Mouse (Mus musculus) liver, embryonic 14.5 days (tissue): ENCODE results near the gene Slc11a2. TPM values are rescaled to one million over a fixed set of nuclear protein-coding genes. Genes with fewer than 3 reads are reported as not detected.
A peak's percentile ranks its signal among the peaks of the same experiment; 100 is the strongest.

Experiments
- ATAC-seq: fragments of 200-750 bp; cut with Nextera tagmentation; 2 replicates; pipeline ENCODE4 v1.8.0; 2017; ENCODE audit warnings: moderate number of reproducible peaks, mild to moderate bottlenecking, moderate library complexity; ENCODE audit not compliant: insufficient read depth
- DNase-seq, 3 experiments: peaks; one replicate each; pipeline ENCODE4 v3.0.0-alpha.2; 2012 to 2013; ENCODE audit warnings: low read depth in 3 of 3, low spot score in 3 of 3
- H3K27ac ChIP-seq: fragments of 300-500 bp; sonication (generic); 2 replicates; pipeline ENCODE4 v1.5.1; 2014; ENCODE audit warnings: moderate library complexity, mild to moderate bottlenecking, control low read depth, inconsistent platforms
- H3K27me3 ChIP-seq: fragments of 300-500 bp; sonication (generic); 2 replicates; pipeline ENCODE4 v1.6.1; 2014; ENCODE audit warnings: mild to moderate bottlenecking, low read length, moderate library complexity; ENCODE audit not compliant: control insufficient read depth, insufficient read depth
- H3K36me3 ChIP-seq: fragments of 300-500 bp; sonication (generic); replicated peaks from 2 replicates; pipeline ENCODE4 v1.6.1; 2014; ENCODE audit warnings: low read depth; ENCODE audit not compliant: control insufficient read depth, insufficient read depth
- H3K4me1 ChIP-seq, 2 experiments: fragments of 200-500 bp in 1 of 2; fragments of 300-500 bp in 1 of 2; sonication (generic) in 1 of 2; replicated peaks; 2 replicates each; pipeline ENCODE4 v1.6.1; 2012 to 2014; ENCODE audit warnings: antibody characterized with exemption in 1 of 2, inconsistent platforms in 1 of 2, low read length in 1 of 2; ENCODE audit not compliant: control insufficient read depth in 2 of 2, insufficient read depth in 2 of 2
- H3K4me2 ChIP-seq: fragments of 300-500 bp; sonication (generic); 2 replicates; pipeline ENCODE4 v1.6.1; 2014; ENCODE audit warnings: low read depth, mild to moderate bottlenecking, control low read depth, moderate library complexity
- H3K4me3 ChIP-seq, 2 experiments: fragments of 200-500 bp in 1 of 2; fragments of 300-500 bp in 1 of 2; sonication (generic) in 1 of 2; 2 replicates each; pipeline ENCODE4 v1.5.1; 2012 to 2014; ENCODE audit warnings: low read depth in 2 of 2, low read length in 2 of 2, mild to moderate bottlenecking in 2 of 2, control low read depth in 1 of 2, inconsistent platforms in 1 of 2, moderate library complexity in 1 of 2; ENCODE audit not compliant: insufficient read depth in 1 of 2
- H3K9ac ChIP-seq: fragments of 300-500 bp; sonication (generic); replicated peaks from 2 replicates; pipeline ENCODE4 v1.6.1; 2014; ENCODE audit warnings: mild to moderate bottlenecking, control low read depth, moderate library complexity
- H3K9me3 ChIP-seq: fragments of 300-500 bp; sonication (generic); 2 replicates; pipeline ENCODE4 v1.6.1; 2016; ENCODE audit warnings: low read length, mixed read lengths; ENCODE audit not compliant: control insufficient read depth
- CTCF ChIP-seq: IDR thresholded peaks from 2 replicates; pipeline ENCODE4 v1.5.1; 2016; ENCODE audit warnings: antibody characterized with exemption, low read depth, control low read depth
- EP300 ChIP-seq: IDR thresholded peaks from 2 replicates; pipeline ENCODE4 v1.6.1; 2016; ENCODE audit warnings: antibody characterized with exemption, low read depth
- WGBS: fragments of 180-500 bp; shearing (Covaris S2); extraction: QIAGEN DNeasy Blood & Tissue Kit; methylation state at CpG from one replicate; pipeline ENCODE4 v1.1.7; 2014; ENCODE audit not compliant: insufficient replicate concordance; 5-methylcytosine and 5-hydroxymethylcytosine counted together
- polyA plus RNA-seq, 2 experiments: library from polyadenylated mRNA; depleted of rRNA in 1 of 2; stranded (reverse) in 1 of 2; unstranded in 1 of 2; fragments of >200 nt; fragmentation: Nextera tagmentation in 1 of 2; extraction: Ambion mirVana in 1 of 2; gene quantifications; 2 replicates each; pipeline versions ENCODE4 v1.2.1 to v1.2.3; 2012 to 2014

Slc11a2 gene
- polyA plus RNA-seq, 2 experiments, result 37.7 to 38.4 TPM

GRCm38 (mm10) chr15:100468295-100469188 is 43.7 kb upstream of the Slc11a2 start, which contains the start of gene Letmd1:
Letmd1 (plus strand) TSS chr15:100469023.
- peak within 1 kb of the TSS; percentile 78 for H3K4me2 ChIP-seq
- H3K27me3 ChIP-seq, result no peaks in the 10 kb centered on the region
- TF ChIP-seq EP300 (no peak), CTCF (peak; percentile 74)
- 1% methylated on average over 80 of the region's 84 CpGs for WGBS
- ATAC-seq (peak; percentile 87), DNase-seq (peak; percentile 49 to 59 (median 56))
- no peak within 1 kb of the TSS for H3K27ac ChIP-seq
- peaks cover 5 to 15% of the 10 kb centered on the region in 2 experiments for H3K4me1 ChIP-seq
- H3K9me3 ChIP-seq, result no peaks in the 10 kb centered on the region
- H3K9ac ChIP-seq, result peak within 1 kb of the TSS; percentile 71
- peak within 1 kb of the TSS; percentile 66 to 84 for H3K4me3 ChIP-seq
- H3K36me3 ChIP-seq, result no peaks in the 10 kb centered on the region

DNA sequence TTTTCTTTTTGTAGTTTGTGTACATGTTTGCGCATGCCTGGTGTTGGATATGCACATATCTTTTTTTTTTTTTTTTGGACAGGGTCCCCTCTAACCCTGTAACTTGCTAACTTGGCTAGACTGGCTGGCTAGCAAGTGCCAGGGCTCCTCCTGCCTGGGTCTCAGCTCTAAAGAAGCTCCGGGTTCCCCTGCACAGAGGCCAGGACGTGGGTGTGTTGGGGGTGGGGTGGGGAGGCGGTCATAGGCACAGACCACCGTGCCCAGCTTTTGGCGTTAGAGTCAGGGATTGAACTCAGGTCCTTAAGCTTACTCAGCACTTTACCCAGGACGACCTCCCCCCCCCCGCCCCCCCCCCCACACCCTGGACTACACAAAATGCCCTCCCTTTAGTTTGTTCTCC is 42.9 kb upstream of the Slc11a2 start:
- WGBS, result 34% methylated on average over 7 of the region's 8 CpGs
- peak overlapping the region; percentile 78; the same call in 1 of the 2 replicates for H3K4me2 ChIP-seq
- peaks cover 5 to 15% of the 10 kb centered on the region in 2 experiments for H3K4me1 ChIP-seq
- no peak for ATAC-seq
- H3K27me3 ChIP-seq, result no peaks in the 10 kb centered on the region
- no peak overlapping the region for H3K27ac ChIP-seq
- no peak for DNase-seq
- H3K9ac ChIP-seq, result no peak overlapping the region
- no peaks in the 10 kb centered on the region for H3K36me3 ChIP-seq
- no peaks in the 10 kb centered on the region for H3K9me3 ChIP-seq
- TF ChIP-seq CTCF (no peak), EP300 (no peak)
- H3K4me3 ChIP-seq, result peak overlapping the region; percentile 66 to 84; a peak in 2 of 4 replicates

- Histone ChIP-seq H3K4me3 (no peak overlapping the region), H3K9ac (no peak overlapping the region), H3K36me3 (no peaks in the 10 kb centered on the region), H3K4me1 (peaks cover 9 to 27% of the 10 kb centered on the region in 2 experiments), H3K9me3 (no peaks in the 10 kb centered on the region), H3K27me3 (no peaks in the 10 kb centered on the region), H3K4me2 (no peak overlapping the region), H3K27ac (no peak overlapping the region)
- DNase-seq (no peak), ATAC-seq (no peak)
- peak; percentile 28; the same call in 1 of the 2 replicates for TF ChIP-seq CTCF
- no peak for TF ChIP-seq EP300
- 56% methylated on average over 2 of the region's 2 CpGs for WGBS
Observed at GRCm38 (mm10) chr15:100465432-100465831, 40.6 kb upstream of the Slc11a2 start.

- Histone ChIP-seq H3K27ac (no peak overlapping the region), H3K36me3 (no peaks in the 10 kb centered on the region), H3K27me3 (no peaks in the 10 kb centered on the region), H3K4me1 (peaks cover 4 to 19% of the 10 kb centered on the region in 2 experiments; a peak in 3 of 4 replicates), H3K4me3 (no peak overlapping the region), H3K9ac (no peak overlapping the region), H3K4me2 (no peak overlapping the region), H3K9me3 (no peaks in the 10 kb centered on the region)
- DNase-seq, result peak; percentile 30 to 42 (median 41)
- WGBS, result 15% methylated on average over 6 of the region's 6 CpGs
- ATAC-seq, result no peak
- TF ChIP-seq CTCF (peak; percentile 79), EP300 (no peak)
Observed at GRCm38 (mm10) chr15:100463712-100464111, 38.8 kb upstream of the Slc11a2 start.

GRCm38 (mm10) chr15:100462086-100462485 is 37.2 kb upstream of the Slc11a2 start:
- TF ChIP-seq EP300 (no peak), CTCF (no peak)
- DNase-seq, result no peak
- no peak for ATAC-seq
- H3K36me3 ChIP-seq, result no peaks in the 10 kb centered on the region
- no peak overlapping the region for H3K4me2 ChIP-seq
- H3K27ac ChIP-seq, result no peak overlapping the region
- no peaks in the 10 kb centered on the region for H3K9me3 ChIP-seq
- H3K27me3 ChIP-seq, result no peaks in the 10 kb centered on the region
- H3K9ac ChIP-seq, result no peak overlapping the region
- 68% methylated on average over 4 of the region's 5 CpGs for WGBS
- peaks cover 4 to 22% of the 10 kb centered on the region in 2 experiments; a peak in 3 of 4 replicates for H3K4me1 ChIP-seq
- no peak overlapping the region for H3K4me3 ChIP-seq
